Mouse (Mus musculus) midbrain, embryonic 12.5 days (tissue): ENCODE measurements around the gene Noxo1. TPM values are rescaled to one million over a fixed set of nuclear protein-coding genes. Genes with fewer than 3 reads are reported as not detected.

ENCODE experiments used
- ATAC-seq: fragments of 200-750 bp; cut with Nextera tagmentation; 2 replicates; pipeline ENCODE4 v1.8.0; 2017; ENCODE audit warnings: low read depth, moderate TSS enrichment, moderate library complexity; ENCODE audit not compliant: low FRiP score
- H3K27ac ChIP-seq: fragments of 300-500 bp; sonication (generic); replicated peaks from 2 replicates; pipeline ENCODE4 v1.5.1; 2016; ENCODE audit warnings: mild to moderate bottlenecking
- H3K27me3 ChIP-seq: fragments of 300-500 bp; sonication (generic); 2 replicates; pipeline ENCODE4 v1.6.1; 2016; ENCODE audit warnings: mild to moderate bottlenecking
- H3K36me3 ChIP-seq: fragments of 300-500 bp; sonication (generic); 2 replicates; pipeline ENCODE4 v1.6.1; 2016
- H3K4me1 ChIP-seq: fragments of 300-500 bp; sonication (generic); 2 replicates; pipeline ENCODE4 v1.6.1; 2016
- H3K4me2 ChIP-seq: fragments of 300-500 bp; sonication (generic); replicated peaks from 2 replicates; pipeline ENCODE4 v1.6.1; 2016; ENCODE audit warnings: mild to moderate bottlenecking, moderate library complexity
- H3K4me3 ChIP-seq: fragments of 300-500 bp; sonication (generic); 2 replicates; pipeline ENCODE4 v1.5.1; 2016; ENCODE audit warnings: mild to moderate bottlenecking
- H3K9ac ChIP-seq: fragments of 300-500 bp; sonication (generic); replicated peaks from 2 replicates; pipeline ENCODE4 v1.6.1; 2016; ENCODE audit warnings: mild to moderate bottlenecking, moderate library complexity
- H3K9me3 ChIP-seq: fragments of 300-500 bp; sonication (generic); 2 replicates; pipeline ENCODE4 v1.6.1; 2016; ENCODE audit warnings: mild to moderate bottlenecking
- WGBS: fragments of 180-500 bp; shearing (Covaris S2); methylation state at CpG from one replicate; pipeline ENCODE4 v1.1.7; 2016; 5-methylcytosine and 5-hydroxymethylcytosine counted together
- polyA plus RNA-seq: library from polyadenylated mRNA; unstranded; fragments of >200 nt; fragmentation: Nextera tagmentation; extraction: Ambion mirVana; gene quantifications from 2 replicates; pipeline ENCODE4 v1.2.1, GENCODE M21; 2016

Gene Noxo1
- 1.7 and 2.2 TPM in 2 replicates for polyA plus RNA-seq

DNA sequence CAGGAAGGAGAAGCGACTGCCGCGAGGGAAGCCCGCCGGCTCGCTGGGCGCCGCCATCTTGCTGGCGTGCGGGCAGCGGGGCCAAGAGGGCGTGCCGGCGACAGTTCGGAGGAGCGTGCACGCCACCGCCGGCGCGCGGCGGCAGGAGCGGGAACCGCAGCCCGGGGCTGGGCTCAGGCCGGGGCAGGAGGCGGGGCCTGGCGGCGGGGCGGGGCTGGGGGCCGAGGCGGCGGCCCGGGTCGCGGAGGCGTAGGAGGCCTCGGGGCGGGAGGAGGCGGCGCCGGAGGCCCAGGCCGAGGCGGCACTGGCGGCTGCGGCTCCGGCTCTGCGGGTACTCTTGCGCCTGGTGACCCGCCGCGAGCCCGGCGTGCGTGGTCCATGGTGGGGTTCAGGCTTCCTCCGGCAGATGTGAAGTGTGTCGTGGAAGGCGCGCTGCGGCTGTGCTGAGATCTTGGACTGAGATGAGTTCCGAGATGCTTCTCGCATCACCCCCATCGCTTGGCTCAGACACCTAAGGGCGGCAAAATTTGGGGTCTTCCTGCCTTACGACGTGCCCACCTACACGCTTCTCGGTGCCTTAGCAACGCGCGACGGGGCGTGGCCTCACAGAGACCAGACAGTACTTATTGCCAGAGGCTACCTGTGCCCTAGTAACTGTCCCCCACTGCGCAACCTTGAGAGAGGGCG is at the start of gene Noxo1, which contains the start of gene Gfer:
TSS of gene Noxo1 (plus strand) at position 224 of the 687 bp plus-strand sequence.
TSS of gene Gfer (minus strand) at position 146 of the 687 bp plus-strand sequence.
- H3K4me2 ChIP-seq = peak within 1 kb of the TSS; percentile 86
- ATAC-seq = peak; percentile 92
- WGBS = under 1% methylated on average over 65 of the region's 76 CpGs
- no peaks in the 10 kb centered on the region for H3K9me3 ChIP-seq
- H3K27me3 ChIP-seq = peaks cover 10% of the 10 kb centered on the region
- H3K9ac ChIP-seq = peak within 1 kb of the TSS; percentile 81
- peak within 1 kb of the TSS; percentile 80 for H3K4me3 ChIP-seq
- peaks cover 34% of the 10 kb centered on the region for H3K36me3 ChIP-seq
- H3K27ac ChIP-seq = peak within 1 kb of the TSS; percentile 84
- H3K4me1 ChIP-seq = peaks cover 17% of the 10 kb centered on the region

DNA sequence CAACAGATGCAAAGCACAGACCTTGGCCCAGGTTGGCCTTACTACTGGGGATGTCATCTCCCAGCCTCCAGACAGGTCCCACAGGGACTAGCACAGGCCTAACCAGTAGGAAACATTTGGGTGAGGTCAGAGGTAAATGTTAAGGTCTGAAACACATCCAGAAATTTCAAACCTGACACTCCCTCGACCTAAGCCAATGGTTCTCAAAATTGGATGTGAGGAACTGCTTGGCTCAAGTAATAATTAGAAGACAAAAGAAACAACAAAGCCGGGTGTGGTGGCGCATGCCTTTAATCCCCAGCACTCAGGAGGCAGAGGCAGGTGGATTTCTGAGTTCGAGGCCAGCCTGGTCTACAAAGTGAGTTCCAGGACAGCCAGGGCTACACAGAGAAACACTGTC is 49.7 kb upstream of the Noxo1 start:
- 84% methylated on average over 4 of the region's 4 CpGs for WGBS
- no peak overlapping the region for H3K27ac ChIP-seq
- no peaks in the 10 kb centered on the region for H3K9me3 ChIP-seq
- H3K4me3 ChIP-seq = no peak overlapping the region
- peaks cover 44% of the 10 kb centered on the region for H3K27me3 ChIP-seq
- ATAC-seq = no peak
- H3K36me3 ChIP-seq = no peaks in the 10 kb centered on the region
- H3K4me2 ChIP-seq = no peak overlapping the region
- peaks cover 15% of the 10 kb centered on the region for H3K4me1 ChIP-seq
- no peak overlapping the region for H3K9ac ChIP-seq

GRCm38 (mm10) chr17:24647493-24647892 is 48.5 kb upstream of the Noxo1 start:
- H3K9me3 ChIP-seq = no peaks in the 10 kb centered on the region
- no peak for ATAC-seq
- H3K36me3 ChIP-seq = no peaks in the 10 kb centered on the region
- H3K27ac ChIP-seq = no peak overlapping the region
- H3K27me3 ChIP-seq = peaks cover 55% of the 10 kb centered on the region
- peaks cover 15% of the 10 kb centered on the region for H3K4me1 ChIP-seq
- WGBS = 81% methylated on average over 11 of the region's 11 CpGs
- no peak overlapping the region for H3K4me2 ChIP-seq
- no peak overlapping the region for H3K4me3 ChIP-seq
- H3K9ac ChIP-seq = no peak overlapping the region

- peaks cover 59% of the 10 kb centered on the region for H3K27me3 ChIP-seq
- no peaks in the 10 kb centered on the region for H3K9me3 ChIP-seq
- peak overlapping the region; percentile 62; the same call in 1 of the 2 replicates for H3K4me3 ChIP-seq
- no peak for ATAC-seq
- WGBS = 71% methylated on average over 10 of the region's 10 CpGs
- no peak overlapping the region for H3K27ac ChIP-seq
- H3K9ac ChIP-seq = no peak overlapping the region
- peaks cover 17% of the 10 kb centered on the region for H3K4me1 ChIP-seq
- H3K4me2 ChIP-seq = peak overlapping the region; percentile 97
- H3K36me3 ChIP-seq = no peaks in the 10 kb centered on the region
Observed at GRCm38 (mm10) chr17:24648731-24649377, 47.2 kb upstream of the Noxo1 start.

DNA sequence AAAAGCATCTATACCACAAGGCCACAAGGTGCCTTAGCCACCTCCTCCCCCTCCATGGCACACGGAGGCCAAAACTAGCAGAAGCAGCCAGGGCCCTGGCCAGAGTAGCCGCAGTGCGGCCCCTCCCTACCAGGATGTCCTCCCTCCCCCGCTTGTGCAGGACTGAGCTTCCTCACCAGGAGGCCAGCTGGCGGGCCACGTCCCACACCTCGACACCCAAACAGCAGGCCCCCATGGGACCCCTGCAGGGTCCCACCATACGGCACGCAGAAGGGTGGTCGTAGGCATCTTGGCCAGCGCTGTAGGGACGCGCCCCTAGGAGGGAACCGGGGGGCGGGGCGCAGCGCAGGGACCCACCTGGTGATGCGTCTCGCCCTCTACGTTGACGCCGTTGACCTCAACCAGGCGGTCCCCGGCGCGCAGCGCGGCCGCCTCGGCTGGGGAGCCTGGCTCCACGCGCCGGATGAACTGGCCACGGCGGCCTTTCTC is 46.4 kb upstream of the Noxo1 start:
- Histone ChIP-seq H3K4me1 (peaks cover 22% of the 10 kb centered on the region), H3K9me3 (no peaks in the 10 kb centered on the region), H3K27me3 (peaks cover 59% of the 10 kb centered on the region), H3K36me3 (no peaks in the 10 kb centered on the region), H3K4me3 (peak overlapping the region; percentile 62), H3K9ac (peak overlapping the region; percentile 76), H3K4me2 (peak overlapping the region; percentile 97), H3K27ac (0 out of 2 replicates have a peak overlapping the region, but pooled peaks have one; percentile 2)
- 3% methylated on average over 30 of the region's 35 CpGs for WGBS
- peak; percentile 45; the same call in 1 of the 2 replicates for ATAC-seq

DNA sequence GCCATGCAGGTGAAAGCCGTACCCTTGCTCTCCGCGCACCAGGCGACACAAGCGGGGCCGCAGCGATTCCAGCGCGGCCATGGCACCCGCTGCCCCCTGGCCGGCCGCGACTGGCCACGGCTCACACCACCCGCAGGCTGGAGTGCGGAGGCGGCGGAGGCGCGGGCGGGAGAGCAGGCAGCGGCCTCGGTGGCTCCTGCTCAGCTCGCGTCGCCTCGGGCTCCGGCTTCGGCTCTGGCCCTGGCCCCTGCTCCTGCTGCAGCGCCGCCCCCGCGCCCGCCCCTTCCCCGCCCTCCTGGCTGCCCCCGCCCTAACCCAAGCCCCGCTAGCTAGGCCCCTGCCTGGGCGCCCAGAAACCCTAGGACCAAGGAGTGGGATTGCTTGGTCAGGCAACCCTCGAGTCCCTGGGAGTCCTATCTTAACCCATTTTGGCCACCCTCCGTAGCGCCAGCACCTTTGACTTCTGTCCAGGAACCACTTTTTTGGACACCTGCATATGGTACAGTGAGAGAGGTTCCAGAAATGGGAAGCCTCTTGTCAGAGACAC is 45.9 kb upstream of the Noxo1 start, which contains the start of gene Slc9a3r2:
TSS of gene Slc9a3r2 (minus strand) at position 258 of the 547 bp plus-strand sequence.
- WGBS = under 1% methylated on average over 38 of the region's 41 CpGs
- Histone ChIP-seq H3K27ac (0 out of 2 replicates have a peak within 1 kb of the TSS, but pooled peaks have one; percentile 2), H3K9ac (peak within 1 kb of the TSS; percentile 76), H3K4me1 (peaks cover 22% of the 10 kb centered on the region), H3K27me3 (peaks cover 59% of the 10 kb centered on the region), H3K9me3 (no peaks in the 10 kb centered on the region), H3K4me3 (peak within 1 kb of the TSS; percentile 62), H3K36me3 (no peaks in the 10 kb centered on the region), H3K4me2 (peak within 1 kb of the TSS; percentile 97)
- ATAC-seq = peak; percentile 41

DNA sequence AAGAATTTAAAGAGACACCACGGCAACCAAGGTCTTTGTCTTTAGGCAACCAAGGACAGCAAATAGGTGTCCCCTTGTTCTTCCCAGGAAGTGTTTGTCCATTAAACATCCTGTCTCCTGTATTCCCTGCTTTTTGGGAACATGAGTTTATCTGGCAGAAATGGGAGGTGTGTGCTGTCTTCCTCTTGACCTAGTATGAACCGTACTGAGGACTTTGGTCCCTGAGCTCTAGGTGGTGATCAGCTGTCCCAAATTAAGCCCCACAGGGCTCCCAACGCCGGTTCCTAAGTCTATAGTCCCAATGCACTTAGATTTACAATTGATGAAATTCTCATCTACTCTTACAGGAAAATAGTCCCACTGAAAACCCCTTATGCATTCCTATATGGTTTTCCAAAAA is 45.3 kb upstream of the Noxo1 start:
- Histone ChIP-seq H3K36me3 (no peaks in the 10 kb centered on the region), H3K4me1 (peaks cover 22% of the 10 kb centered on the region), H3K27me3 (peaks cover 59% of the 10 kb centered on the region), H3K27ac (no peak overlapping the region), H3K9ac (no peak overlapping the region), H3K4me3 (no peak overlapping the region), H3K9me3 (no peaks in the 10 kb centered on the region), H3K4me2 (peak overlapping the region; percentile 97; the same call in 1 of the 2 replicates)
- ATAC-seq = no peak
- 78% methylated on average over 4 of the region's 4 CpGs for WGBS

DNA sequence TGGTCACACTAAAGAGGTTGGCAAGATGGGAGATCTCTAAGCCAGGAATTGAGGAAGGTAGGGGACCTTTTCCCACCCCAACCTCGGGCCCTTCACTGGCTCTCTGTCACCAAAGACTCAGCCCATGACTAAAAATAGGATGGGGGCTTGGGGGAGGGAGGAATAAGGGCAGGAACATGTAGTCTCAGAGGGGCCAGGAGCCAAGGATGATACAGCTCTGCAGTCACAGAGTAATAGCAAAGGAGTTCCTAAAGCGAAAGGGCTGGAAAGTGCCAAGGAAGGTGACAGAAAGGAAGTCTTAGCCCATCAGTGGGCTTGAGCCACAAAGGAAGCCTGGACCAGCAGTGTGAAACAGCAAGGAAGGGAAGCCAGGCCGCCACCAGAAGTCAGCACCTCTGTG is 44.2 kb upstream of the Noxo1 start:
- no peaks in the 10 kb centered on the region for H3K36me3 ChIP-seq
- H3K27ac ChIP-seq = no peak overlapping the region
- H3K9me3 ChIP-seq = no peaks in the 10 kb centered on the region
- 64% methylated on average over 3 of the region's 3 CpGs for WGBS
- peaks cover 70% of the 10 kb centered on the region for H3K27me3 ChIP-seq
- H3K4me1 ChIP-seq = peaks cover 22% of the 10 kb centered on the region
- no peak overlapping the region for H3K4me2 ChIP-seq
- H3K4me3 ChIP-seq = no peak overlapping the region
- H3K9ac ChIP-seq = no peak overlapping the region
- no peak for ATAC-seq

DNA sequence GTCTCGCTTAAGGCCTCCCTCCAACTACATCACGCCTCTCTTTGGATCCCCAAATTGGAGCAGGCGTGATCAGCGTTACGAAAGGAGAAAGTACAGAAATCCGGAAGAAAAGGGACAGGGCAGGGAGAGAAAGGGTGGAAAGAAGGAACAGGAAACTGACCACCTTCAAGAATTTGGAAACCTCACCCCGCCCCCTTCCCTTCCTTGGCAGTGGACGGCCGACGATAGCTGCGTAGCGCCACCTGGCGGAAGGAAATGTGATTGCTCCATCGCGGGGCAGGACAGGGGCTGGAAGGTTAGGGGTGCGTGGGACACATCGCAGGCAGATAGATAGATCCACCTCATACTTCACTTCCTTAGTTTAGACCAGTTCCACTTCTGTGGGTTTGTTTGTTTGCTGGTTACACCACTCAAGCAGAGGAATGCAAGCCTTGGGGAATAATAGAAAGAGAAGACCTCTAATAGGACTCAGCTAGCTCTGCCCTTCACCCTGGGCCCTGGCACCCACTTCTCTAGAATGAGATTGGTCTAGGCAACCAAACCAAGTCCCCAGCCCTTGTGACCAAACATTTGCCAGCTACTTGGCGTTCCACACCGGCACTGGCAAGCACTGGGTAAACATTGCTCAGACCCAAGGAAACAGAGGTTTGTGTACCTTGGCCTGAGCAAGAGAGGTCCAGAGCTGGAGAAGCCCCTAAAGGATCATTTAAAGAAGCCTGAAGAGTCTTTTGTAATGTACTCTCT is 41.9 kb upstream of the Noxo1 start:
- H3K4me1 ChIP-seq = peaks cover 32% of the 10 kb centered on the region
- H3K27ac ChIP-seq = no peak overlapping the region
- no peaks in the 10 kb centered on the region for H3K9me3 ChIP-seq
- peak overlapping the region; percentile 16; the same call in 1 of the 2 replicates for H3K4me3 ChIP-seq
- 6% methylated on average over 19 of the region's 19 CpGs for WGBS
- H3K27me3 ChIP-seq = peaks cover 72% of the 10 kb centered on the region
- H3K9ac ChIP-seq = 0 out of 2 replicates have a peak overlapping the region, but pooled peaks have one; percentile 21
- 0 out of 2 replicates have a peak, but pooled peaks have one; percentile 64 for ATAC-seq
- H3K4me2 ChIP-seq = peak overlapping the region; percentile 46
- no peaks in the 10 kb centered on the region for H3K36me3 ChIP-seq

GRCm38 (mm10) chr17:24654969-24655368 is 41.1 kb upstream of the Noxo1 start:
- Histone ChIP-seq H3K4me2 (no peak overlapping the region), H3K9ac (no peak overlapping the region), H3K9me3 (no peaks in the 10 kb centered on the region), H3K4me1 (peaks cover 24% of the 10 kb centered on the region), H3K27ac (no peak overlapping the region), H3K4me3 (no peak overlapping the region), H3K36me3 (no peaks in the 10 kb centered on the region), H3K27me3 (peaks cover 72% of the 10 kb centered on the region)
- ATAC-seq = no peak
- 84% methylated on average over 4 of the region's 4 CpGs for WGBS

GRCm38 (mm10) chr17:24658017-24658758 is 37.8 kb upstream of the Noxo1 start, which contains the start of gene Npw:
Npw (minus strand) TSS chr17:24658457.
- peak; percentile 41; the same call in 1 of the 2 replicates for ATAC-seq
- Histone ChIP-seq H3K27ac (no peak within 1 kb of the TSS), H3K4me1 (peaks cover 16% of the 10 kb centered on the region), H3K27me3 (peaks cover 53% of the 10 kb centered on the region), H3K9me3 (no peaks in the 10 kb centered on the region), H3K36me3 (no peaks in the 10 kb centered on the region), H3K4me3 (peak within 1 kb of the TSS; percentile 39), H3K4me2 (peak within 1 kb of the TSS; percentile 67), H3K9ac (peak within 1 kb of the TSS; percentile 54)
- WGBS = 1% methylated on average over 47 of the region's 47 CpGs
